Mouse (Mus musculus): ENCODE measurements around the gene Cyp2d12. TPM values are rescaled to one million over a fixed set of nuclear protein-coding genes. Genes with fewer than 3 reads are reported as not detected.

Cyp2d12 gene
- polyA plus RNA-seq, 1 experiment from 2014 or later = not detected

GRCm38 (mm10) chr15:82572856-82573255 is 18.0 kb downstream of the Cyp2d12 start:
- no peak overlapping the region for H3K4me2 ChIP-seq
- no peak overlapping the region for H3K9ac ChIP-seq
- no peaks in the 10 kb centered on the region for H3K27me3 ChIP-seq
- H3K9me3 ChIP-seq = no peaks in the 10 kb centered on the region
- no peaks in the 10 kb centered on the region for H3K4me1 ChIP-seq (replicated peaks)
- no peaks in the 10 kb centered on the region for H3K36me3 ChIP-seq
- no peak for ATAC-seq (ENCODE audit: low FRiP score)
- no peak overlapping the region for H3K4me3 ChIP-seq
- no peak overlapping the region for H3K27ac ChIP-seq
- 65% methylated on average over 1 of the region's 1 CpGs for WGBS

GRCm38 (mm10) chr15:82579071-82579470 is 24.2 kb downstream of the Cyp2d12 start:
- WGBS = 79% methylated on average over 2 of the region's 2 CpGs
- Histone ChIP-seq H3K4me2 (no peak overlapping the region), H3K36me3 (no peaks in the 10 kb centered on the region), H3K27me3 (no peaks in the 10 kb centered on the region), H3K9me3 (no peaks in the 10 kb centered on the region), H3K27ac (no peak overlapping the region), H3K4me1 (replicated peaks) (no peaks in the 10 kb centered on the region), H3K9ac (no peak overlapping the region), H3K4me3 (no peak overlapping the region)
- ATAC-seq (ENCODE audit: low FRiP score) = no peak

GRCm38 (mm10) chr15:82582621-82583020 is 27.7 kb downstream of the Cyp2d12 start:
- Histone ChIP-seq H3K9ac (no peak overlapping the region), H3K4me1 (replicated peaks) (no peaks in the 10 kb centered on the region), H3K27ac (no peak overlapping the region), H3K4me3 (no peak overlapping the region), H3K4me2 (no peak overlapping the region), H3K36me3 (no peaks in the 10 kb centered on the region), H3K9me3 (no peaks in the 10 kb centered on the region), H3K27me3 (no peaks in the 10 kb centered on the region)
- 89% methylated on average over 9 of the region's 9 CpGs for WGBS
- no peak for ATAC-seq (ENCODE audit: low FRiP score)

Small RNAs within 50 kb of the gene (microRNA-seq; reads per million reads assigned to microRNA genes)
- gene Gm27924 (not detected), gene Gm28023 (not detected)

Other genes with a start within 250 kb of the Cyp2d12 start
- gene Naga, start 216.1 kb upstream of the Cyp2d12 start, polyA plus RNA-seq (2015; fragmentation: Nextera tagmentation; extraction: Ambion mirVana) = 29.3 and 30.2 TPM in 2 replicates
- gene Pheta2, start 216.1 kb upstream of the Cyp2d12 start, polyA plus RNA-seq (2015; fragmentation: Nextera tagmentation; extraction: Ambion mirVana) = 1.9 and 2.3 TPM in 2 replicates
- gene Smdt1, start 216.1 kb upstream of the Cyp2d12 start, polyA plus RNA-seq (2015; fragmentation: Nextera tagmentation; extraction: Ambion mirVana) = 348 and 365 TPM in 2 replicates
- gene Ndufa6, start 200.8 kb upstream of the Cyp2d12 start, polyA plus RNA-seq (2015; fragmentation: Nextera tagmentation; extraction: Ambion mirVana) = 363 and 382 TPM in 2 replicates
- 2.1 and 2.6 TPM in 2 replicates for gene Cyp2d22, start 174.8 kb upstream of the Cyp2d12 start, polyA plus RNA-seq (2015; fragmentation: Nextera tagmentation; extraction: Ambion mirVana)
- gene Cyp2d11, start 161.1 kb upstream of the Cyp2d12 start, polyA plus RNA-seq (2015; fragmentation: Nextera tagmentation; extraction: Ambion mirVana) = not detected in 2 replicates
- not detected in 2 replicates for gene Cyp2d10, start 147.9 kb upstream of the Cyp2d12 start, polyA plus RNA-seq (2015; fragmentation: Nextera tagmentation; extraction: Ambion mirVana)
- not detected in 2 replicates for gene Cyp2d9, start 121.6 kb upstream of the Cyp2d12 start, polyA plus RNA-seq (2015; fragmentation: Nextera tagmentation; extraction: Ambion mirVana)
- gene Cyp2d34, start 65.9 kb downstream of the Cyp2d12 start, polyA plus RNA-seq (2015; fragmentation: Nextera tagmentation; extraction: Ambion mirVana) = not detected in 2 replicates
- gene Cyp2d40, start 209.1 kb downstream of the Cyp2d12 start, polyA plus RNA-seq (2015; fragmentation: Nextera tagmentation; extraction: Ambion mirVana) = not detected in 2 replicates
- gene Cyp2d26, start 239.2 kb downstream of the Cyp2d12 start, polyA plus RNA-seq (2015; fragmentation: Nextera tagmentation; extraction: Ambion mirVana) = not detected in 2 replicates